Mouse (Mus musculus) left cerebral cortex, postnatal 25 days (tissue): Measurements from ENCODE around the gene Spaar. TPM values are rescaled to one million over a fixed set of nuclear protein-coding genes. Genes with fewer than 3 reads are reported as not detected.

Experiments
- DNase-seq, 2 experiments: peaks; one replicate each; pipeline ENCODE4 v3.0.0; 2022; ENCODE audit warnings: low spot score in 2 of 2, mixed read lengths in 1 of 2
- intact Hi-C: fragments of 180-260 bp; cut with DNase I; formaldehyde crosslinking; loops from one replicate; pipeline ENCODE4 v1.15.1; 2025
- total RNA-seq, 2 experiments: library from RNA; stranded (reverse); gene quantifications; 2 replicates each; pipeline ENCODE4 v1.2.3; 2021

Spaar gene
- total RNA-seq, 2 experiments from 2014 or later: 0.73 to 0.87 TPM

DNA sequence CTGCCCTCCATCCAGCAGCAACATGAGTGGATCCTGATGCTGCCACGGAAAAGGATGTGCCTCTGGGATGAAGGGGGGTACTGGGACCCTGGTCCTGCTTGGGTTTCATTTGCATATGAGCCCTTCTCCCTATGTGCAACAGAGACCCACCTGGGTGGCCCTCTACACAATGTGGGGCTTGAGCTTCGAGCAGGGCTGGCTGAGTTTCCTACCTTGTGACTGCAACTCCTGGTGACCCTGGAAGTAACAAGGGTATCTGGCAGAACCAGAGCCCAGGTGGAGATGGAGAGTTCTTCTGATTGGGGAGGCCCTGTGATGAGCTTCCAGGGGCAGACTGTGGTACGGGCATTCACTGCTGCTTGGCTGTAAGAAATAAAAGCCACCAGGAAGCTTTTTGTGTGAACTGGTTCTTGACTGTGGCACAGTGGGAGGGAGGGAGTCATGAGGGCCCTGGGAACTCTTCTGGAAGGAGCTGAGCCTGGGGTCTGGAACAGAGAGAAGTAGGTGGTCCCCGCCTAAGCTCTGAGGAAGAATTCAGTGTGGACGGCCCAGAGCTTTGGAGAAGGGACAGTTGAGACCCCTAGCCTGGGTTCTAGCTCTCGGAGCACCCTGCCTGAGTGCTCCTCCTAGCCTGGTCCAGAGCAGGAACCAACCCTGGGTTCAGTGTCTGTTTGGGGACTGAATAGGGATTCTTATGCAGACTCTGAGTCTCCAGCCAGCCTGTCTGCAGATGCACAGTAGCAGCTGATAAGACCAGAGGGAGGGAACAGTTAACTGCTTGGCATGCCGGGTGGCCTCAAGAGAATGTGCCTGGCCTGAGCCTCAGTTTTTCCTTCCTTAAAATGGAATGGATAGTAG, 1.9 kb upstream of the Spaar start:
- intact Hi-C loops: no loop called here
- DNase-seq: no peak

DNA sequence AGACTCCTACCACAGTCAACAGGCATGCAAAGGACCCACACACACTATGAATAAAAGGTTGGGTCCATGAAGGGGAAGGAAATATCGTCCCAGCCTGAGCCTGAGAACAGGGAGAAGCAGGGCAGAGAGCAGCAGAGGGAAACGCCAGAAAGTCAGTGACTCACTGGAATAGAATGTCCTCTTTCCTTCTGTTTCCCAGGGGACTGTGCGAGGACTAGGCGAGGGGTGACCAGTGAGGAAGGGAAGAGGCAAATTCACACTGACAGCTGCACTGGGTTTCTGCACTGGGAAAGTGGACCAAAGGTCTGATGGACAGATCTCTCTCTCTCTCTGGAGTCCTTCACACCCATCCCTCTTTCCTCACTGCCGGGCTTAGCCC, 1.3 kb upstream of the Spaar start:
- DNase-seq: no peak
- intact Hi-C loops: no loop called here

DNA sequence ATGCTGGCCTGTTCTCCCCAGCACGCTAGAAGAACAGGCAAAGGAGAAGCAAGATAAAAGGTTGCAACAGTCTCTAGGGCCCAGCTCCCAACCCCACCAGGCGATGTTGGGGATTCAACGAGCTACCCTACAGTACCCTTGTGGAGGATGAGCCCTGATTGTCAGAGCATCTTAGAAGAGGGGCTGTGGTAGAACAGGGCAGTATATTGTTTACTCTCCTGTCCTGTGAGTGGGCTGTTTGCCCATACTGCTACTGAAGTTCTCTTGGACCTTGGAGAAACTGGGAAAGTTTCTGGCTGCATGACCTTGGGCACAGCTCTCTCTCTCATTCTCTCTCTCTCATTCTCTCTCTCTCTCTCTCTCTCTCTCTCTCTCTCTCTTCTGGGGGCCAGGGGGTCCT, 708 bp upstream of the Spaar start:
- no peak for DNase-seq
- intact Hi-C loops: no loop called here

DNA sequence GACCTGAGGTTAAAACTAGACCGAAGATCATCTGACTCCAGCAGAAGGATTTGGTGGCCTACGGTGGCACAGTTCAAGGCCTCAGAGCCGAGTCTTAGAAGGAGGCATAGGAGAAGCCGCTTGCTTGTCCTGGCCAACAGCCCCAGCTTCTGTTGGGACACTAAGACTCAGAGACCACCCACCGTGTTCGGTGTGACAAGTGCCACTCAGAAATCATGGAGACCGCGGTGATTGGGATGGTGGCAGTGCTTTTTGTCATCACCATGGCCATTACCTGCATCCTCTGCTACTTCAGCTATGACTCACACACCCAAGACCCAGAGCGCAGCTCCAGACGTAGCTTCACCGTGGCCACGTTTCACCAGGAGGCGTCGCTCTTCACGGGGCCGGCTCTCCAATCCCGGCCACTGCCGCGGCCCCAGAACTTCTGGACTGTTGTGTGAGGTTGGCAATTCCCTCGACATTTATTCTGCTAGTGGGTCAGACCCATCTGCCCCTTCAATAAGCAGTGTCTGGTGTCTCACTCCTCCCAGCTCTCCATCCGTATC, 990 bp downstream of the Spaar start:
- intact Hi-C loops: no loop called here
- no peak for DNase-seq

DNA sequence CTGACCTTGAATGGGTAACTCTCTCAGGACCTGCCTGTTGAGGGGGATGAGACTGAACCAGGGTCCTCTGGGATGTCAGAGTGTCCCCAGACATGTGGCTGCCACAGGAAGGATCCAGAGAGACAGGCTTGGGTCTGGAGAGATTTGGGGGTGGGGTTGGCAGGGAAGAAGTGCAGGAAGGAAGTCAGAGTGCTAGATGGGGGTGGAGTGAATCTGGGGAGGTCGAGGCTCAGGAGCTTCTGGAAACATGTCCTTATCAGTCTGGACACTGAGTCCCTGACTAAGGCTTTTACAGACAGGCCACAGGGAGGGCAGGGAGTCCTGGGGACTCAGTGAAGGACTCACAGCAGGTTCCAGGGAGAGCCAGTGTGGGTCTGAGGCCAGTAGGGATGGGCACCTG, 2.3 kb downstream of the Spaar start:
- intact Hi-C loops: no loop called here
- no peak for DNase-seq

DNA sequence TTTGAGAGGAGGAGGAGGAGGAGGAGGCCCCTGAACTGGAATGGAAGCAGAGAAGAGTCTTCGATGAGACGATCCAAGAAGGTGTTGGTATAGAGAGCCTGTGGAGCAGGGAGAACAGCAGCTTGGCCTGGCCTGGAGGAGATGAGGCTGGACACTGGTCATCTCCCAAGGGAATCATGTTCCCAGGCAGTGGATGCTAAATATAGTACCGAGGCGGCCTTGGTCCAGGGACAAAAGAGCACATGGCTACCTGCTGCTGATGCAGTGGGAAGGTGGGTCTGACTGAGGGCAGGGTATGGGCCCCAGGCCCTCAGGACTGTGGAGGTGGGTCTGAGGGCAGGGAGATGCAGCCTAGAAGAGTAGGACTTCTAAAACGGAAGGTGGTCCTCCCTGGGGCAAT, 3.4 kb downstream of the Spaar start:
- intact Hi-C loops: no loop called here
- peak in 1 of 2 experiments; percentile 0 for DNase-seq

DNA sequence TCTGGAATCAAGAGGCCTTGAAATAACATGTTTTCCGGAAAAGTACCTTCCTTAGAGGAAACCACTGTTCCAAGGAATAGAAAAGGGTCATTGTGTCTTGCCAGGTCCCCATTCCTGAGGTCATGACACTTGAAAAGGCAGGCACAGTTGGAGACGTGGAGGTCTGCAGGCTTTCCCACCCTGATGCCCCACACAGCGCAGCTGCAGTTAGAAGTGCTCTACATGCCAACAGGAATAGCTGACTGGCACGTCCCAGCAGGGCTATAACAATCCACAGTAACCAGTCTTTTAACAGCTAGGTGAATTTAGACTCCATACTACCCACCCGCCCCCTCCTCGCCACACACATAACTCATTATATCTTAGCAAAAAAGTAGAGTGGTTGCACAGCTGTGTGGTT, 7.3 kb downstream of the Spaar start:
- intact Hi-C loops: no loop called here
- DNase-seq: no peak

DNA sequence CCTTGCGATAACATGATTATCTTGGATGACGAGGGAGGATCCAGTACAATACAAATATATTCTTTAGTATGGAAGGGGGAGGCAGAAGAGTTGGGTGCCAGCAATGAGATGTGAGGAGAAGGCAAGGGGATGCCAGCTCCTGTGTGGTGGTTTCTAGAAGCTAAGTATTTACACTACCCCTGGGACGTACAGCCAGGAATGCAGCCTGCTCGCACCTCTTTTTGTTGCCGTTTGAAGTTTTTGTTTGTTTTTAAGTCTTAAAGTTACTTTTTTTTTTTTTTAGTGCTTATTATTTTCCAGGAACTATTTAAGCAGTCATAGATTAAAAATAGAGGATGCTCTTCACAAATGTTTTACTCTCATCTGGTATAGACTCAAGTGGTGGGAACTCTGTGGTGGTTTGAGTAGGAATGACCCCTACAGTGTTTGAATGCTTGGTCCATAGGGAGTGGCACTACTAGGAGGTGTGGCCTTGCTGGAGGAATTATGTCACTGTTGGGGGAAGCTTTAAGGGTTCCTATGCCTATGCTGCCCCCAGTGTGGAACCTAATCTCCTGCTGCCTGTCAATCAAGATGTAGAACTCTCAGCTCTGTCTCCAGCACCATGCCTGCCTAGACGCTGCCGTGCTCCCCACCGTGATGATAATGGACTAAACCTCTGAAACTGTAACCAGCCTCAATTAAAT, 9.3 kb downstream of the Spaar start:
- DNase-seq: no peak
- intact Hi-C loops: no loop called here

DNA sequence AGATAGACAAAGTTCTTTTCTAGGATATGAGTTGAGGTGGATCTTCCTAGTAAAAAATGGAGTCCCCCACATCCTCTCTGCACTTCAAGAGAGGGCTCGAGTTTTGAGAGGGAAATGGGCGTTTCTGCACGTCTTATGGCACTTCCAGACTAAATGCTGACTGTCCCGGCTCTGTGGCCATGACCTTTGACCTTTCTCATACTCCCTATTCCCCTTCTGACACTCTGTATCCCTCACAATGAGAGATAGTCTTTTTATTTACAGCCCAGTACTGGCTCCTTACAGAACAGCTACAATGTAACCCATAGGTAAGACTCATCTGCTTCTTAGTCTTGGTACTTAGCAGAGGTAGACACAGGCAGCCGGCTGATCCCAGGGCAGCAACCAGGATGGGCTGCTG, 11.7 kb downstream of the Spaar start:
- no peak for DNase-seq
- intact Hi-C loops: no loop called here

DNA sequence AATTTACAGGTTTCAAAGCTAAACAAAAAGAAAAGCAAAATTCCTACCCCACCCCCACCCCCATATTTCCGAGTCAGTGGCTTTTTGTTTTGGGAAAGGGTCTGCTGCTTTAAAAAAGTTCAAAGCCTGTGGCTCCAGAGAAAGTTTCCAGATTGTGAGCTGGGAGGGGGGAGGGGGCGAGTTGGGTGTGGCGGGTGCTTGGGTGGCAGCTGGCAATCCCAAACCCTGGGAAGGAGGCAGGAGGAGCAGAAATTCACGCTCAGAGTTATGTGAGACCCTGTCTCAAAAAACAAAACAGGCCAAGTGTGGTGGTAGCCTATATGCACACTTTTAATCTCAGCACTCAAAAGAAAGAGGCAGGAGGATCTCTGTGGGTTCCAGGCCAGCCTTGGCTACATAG, 12.8 kb downstream of the Spaar start:
- DNase-seq: no peak
- intact Hi-C loops: no loop called here

DNA sequence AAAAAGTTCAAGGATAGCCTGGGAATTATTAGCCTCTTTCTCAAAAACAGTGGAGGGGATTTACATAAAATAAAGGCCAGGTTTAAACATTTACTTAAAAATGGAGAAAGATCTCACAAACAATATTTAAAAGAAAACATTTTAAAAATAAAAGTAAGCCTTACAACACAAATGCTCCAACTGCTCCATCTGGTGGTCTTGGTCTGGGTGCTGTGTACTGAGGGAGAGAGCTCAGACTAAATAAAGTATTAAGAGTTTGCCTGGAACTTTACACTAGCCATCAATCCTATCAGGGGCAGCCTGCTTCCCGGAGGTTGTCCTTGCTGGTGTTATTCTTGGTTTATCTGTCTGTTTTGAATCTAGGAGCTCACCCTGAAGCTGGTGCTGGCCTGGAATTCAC, 13.3 kb downstream of the Spaar start:
- intact Hi-C loops: no loop called here
- no peak for DNase-seq

DNA sequence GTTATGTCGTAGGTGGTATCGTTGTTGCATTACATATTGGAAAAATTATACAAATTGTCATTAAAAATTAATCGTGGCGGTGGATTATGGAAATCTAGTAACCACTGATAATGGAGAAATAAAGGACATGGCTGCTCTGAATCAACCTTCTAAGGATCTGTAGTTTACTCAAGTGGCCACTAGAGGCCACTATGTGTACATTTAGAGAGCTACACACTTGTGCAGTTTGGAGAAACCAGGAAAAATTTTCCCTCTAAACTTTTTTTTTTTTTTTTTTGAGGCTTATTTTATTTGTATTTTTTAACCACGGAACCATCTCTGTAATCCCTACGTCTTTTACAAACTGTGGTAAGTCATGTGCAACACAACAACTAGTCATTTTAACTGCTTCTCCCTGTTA, 15.4 kb downstream of the Spaar start:
- intact Hi-C loops: loop anchor here (5.0 kb wide), 1 partner anchor 117 kb away; no protein-coding TSS in a partner anchor
- peak in 1 of 2 experiments; percentile 42 for DNase-seq

DNA sequence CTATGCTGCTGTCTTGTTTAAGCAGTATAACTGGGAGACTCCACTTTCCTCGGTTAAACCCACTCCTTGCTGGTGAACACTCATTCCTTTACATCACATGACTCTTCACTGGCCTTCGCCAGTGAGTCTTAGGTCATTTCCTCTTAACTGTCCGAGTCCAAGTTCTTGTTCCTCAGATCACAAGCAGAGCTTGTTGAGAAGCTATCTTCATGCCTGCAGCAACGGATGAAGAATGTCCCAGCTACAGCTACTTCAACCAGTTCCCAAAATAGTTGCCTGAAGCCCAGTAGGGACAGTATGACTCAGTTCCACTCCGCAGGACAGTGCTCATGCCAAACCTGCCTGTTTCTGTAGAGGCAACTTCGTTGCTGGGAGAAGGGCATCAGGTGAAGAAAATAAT, 27.4 kb downstream of the Spaar start:
- intact Hi-C loops: no loop called here

DNA sequence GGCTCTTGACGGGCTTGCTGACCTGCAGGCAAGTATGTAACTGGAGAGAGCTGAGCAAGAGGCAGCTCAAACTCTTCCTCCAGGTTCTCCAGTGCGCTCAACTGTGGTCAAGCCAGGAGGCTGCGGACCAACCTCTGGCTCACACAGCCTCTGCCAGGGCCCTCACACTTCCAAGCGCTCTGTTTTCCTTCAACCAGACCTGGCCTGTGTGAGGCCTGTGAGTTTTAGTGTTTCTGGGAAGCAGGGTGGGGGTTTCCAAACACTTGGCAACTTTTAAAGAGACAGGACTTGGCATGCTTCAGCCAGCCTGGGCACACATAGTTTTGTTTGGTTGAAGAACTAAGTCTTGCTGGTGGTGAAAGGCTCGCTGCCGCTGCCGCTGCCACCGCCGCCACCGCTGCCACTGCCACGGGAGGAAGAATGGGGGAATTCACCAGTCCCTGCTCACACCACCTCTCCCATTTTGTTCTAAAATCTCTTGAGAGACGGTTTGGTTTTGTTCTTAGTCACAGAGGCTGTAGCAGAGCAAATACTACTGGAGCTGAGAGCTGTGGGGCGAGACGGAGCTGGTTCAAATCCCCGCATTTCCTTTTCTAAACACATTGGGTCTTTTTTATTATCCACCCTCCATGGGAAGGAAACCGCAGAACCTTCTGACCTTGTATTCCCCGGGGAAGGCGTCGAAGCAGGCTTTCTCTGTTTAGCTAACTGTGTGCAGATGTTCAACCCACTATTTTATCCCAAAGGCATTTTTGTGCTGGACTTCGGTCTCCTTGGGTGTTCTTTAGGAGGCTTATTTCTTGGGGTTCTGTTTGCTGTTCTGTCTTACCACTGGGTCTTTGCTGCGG, 30.0 kb downstream of the Spaar start:
- peak; percentile 4 to 33 for DNase-seq
- intact Hi-C loops: loop anchor here (10.0 kb wide), 1 partner anchor 225 kb away; the partner anchor contains the start of gene Ccin

More for the DNA sequence above, 27.4 kb downstream of the Spaar start:
- no peak for DNase-seq

DNA sequence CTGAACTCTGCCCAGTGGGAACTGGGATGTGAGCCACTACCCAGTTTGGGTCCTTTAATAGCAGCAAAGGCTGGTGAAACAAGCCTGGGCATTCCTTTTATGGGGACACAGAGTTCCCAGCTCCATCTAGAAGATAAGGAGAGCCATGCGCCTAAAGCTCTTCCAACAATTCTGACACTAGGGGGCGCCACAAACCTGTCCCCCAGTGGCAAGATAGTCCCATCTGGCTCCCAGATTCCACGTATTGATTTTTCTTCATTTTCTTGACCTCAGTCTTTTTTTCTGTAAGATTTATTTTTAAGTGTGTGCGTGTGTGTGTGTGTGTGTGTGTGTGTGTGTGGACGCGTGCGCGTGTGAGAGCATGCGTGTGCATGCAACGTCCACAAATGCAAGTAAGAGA, 30.6 kb downstream of the Spaar start:
- peak; percentile 15 to 17 for DNase-seq
- intact Hi-C loops: loop anchor here (10.0 kb wide), 1 partner anchor 224 kb away; the partner anchor contains the start of gene Ccin

DNA sequence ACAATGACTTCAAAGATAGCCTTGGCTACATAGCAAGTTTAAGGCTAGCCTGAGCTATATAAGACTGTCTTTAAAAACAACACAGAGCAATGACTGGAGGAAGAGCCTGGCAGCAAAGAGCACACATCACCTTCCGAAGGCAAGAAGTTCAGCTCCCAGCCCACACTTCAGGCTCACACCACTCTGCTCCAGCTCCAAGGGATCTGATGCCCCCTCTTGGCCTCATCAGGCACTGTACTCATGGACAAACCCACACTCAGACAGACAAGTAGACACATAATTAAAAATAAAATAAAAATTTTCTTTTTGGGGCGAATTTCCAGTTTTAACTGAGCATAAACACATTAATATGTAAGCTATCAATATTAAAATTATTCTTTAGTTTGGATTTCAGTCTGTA, 31.5 kb downstream of the Spaar start:
- no peak for DNase-seq
- intact Hi-C loops: loop anchor here (10.0 kb wide), 1 partner anchor 223 kb away; the partner anchor contains the start of gene Ccin

DNA sequence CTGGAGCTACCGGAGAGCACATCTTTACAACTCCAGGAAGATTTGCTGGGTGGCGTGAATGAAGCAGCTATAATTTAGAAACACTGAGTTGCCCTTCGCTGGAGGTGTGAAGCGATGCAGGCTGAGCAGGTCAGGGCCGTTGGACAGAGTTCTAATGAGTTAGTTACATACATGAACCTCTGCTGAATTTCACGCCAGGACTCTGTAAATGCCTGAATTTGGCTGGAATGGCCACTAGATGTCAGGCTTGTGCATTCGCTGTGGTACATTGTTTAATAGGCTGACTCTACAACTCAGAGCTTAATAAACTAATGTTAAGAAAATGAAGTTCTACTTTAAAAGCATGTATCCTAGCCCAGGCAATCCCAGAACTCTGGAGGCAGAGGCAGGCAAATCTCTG, 33.6 kb downstream of the Spaar start:
- peak; percentile 53 to 65 for DNase-seq
- intact Hi-C loops: loop anchor here (2.0 to 10.0 kb wide), 2 partner anchors 97 to 221 kb away; partner anchors contain the start of gene Ccin

DNA sequence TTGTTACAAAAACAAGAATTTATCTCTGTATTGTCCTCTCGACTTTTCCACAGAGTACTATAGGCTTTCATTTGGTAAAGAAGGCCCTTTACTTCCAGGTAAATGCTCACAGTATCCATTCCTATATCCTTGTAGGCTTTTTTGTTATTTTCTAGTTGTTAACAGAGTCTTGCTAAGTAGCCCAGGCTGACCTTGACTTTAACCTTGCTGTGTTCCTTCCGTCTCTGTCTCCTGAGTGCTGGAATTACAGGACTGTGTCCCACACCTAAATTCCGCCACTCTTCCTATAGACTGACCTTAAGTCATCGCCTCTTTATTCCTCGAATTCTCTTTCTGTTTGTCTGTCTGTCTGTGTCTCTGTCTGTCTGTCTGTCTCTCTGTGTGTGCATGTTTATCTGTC, 38.5 kb downstream of the Spaar start:
- intact Hi-C loops: loop anchor here (10.0 kb wide), 1 partner anchor 216 kb away; the partner anchor contains the start of gene Ccin
- no peak for DNase-seq

DNA sequence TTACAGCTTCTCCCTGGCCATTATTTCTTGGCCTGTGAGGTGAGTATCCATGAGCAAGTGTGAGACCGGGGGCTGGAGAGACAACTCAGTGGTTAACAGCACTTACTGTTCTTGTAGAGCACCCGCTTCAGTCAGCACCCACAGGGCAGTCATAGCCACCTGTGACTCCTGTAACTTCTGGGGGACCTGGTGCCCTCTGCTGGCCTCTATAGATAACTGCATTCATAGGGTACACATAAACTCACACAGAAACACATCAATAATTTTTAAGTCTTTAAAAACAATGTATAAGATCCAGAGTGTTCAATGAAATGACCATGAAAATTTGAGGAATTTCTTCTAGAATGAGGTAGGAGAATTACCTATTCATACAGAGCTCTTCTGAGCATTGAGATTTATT, 39.5 kb downstream of the Spaar start:
- intact Hi-C loops: loop anchor here (10.0 kb wide), 1 partner anchor 215 kb away; the partner anchor contains the start of gene Ccin
- DNase-seq: no peak

DNA sequence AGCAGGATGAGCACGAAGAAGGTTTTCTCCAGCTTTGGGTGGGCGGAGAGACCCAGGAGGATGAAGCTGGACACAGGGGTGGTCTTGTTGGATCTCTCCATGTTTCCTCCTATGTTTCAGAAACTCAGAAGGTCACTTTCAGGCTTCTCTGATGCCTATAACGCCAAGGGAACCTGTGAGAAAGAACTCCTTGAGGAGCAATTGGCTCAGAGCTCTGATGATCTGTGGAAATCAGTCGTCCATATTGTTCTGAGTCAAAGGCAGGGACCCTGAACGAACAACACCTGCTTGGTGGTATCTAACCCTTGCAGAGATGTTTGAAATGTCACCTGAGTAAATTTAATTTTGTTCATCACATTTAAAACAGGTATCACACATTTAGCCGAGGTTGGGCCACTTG, 41.1 kb downstream of the Spaar start, which contains the start of gene Olfr159:
Olfr159 (minus strand) TSS at position 101 of the 400 bp plus-strand sequence.
- no peak for DNase-seq
- intact Hi-C loops: no loop called here
